Mouse (Mus musculus): ENCODE results near the gene Pcca.

DNA sequence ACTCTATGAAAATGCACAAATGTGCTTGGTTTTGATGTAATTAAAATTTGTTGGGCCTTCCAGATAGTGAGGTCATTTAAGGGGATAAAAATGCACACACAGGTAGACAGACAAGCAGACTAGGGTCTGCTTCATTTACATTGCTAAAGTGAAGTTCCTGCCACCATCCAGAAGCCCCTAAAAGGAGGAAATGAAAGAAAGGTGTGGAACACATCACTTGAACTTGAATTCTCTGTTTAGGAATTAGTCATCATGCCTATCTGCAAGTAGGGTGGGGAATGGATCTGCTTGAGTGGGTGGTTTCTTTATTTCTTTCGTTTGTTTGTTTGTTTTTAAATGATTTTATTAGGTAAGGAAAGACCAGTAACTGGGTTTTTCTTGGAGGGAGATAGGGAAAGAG is 166.2 kb downstream of the Pcca start:
- no peak for TF ChIP-seq POLR2A (IDR thresholded peaks at IDR 0.05; ENCODE audit: borderline replicate concordance, insufficient read depth, low read length)
- TF ChIP-seq CTCF (IDR thresholded peaks at IDR 0.05; ENCODE audit: borderline replicate concordance, insufficient read depth, low read depth, low read length), result no peak
